Comparison of ENCODE assay signal across 23 mouse cellular contexts in the genomic region with DNA sequence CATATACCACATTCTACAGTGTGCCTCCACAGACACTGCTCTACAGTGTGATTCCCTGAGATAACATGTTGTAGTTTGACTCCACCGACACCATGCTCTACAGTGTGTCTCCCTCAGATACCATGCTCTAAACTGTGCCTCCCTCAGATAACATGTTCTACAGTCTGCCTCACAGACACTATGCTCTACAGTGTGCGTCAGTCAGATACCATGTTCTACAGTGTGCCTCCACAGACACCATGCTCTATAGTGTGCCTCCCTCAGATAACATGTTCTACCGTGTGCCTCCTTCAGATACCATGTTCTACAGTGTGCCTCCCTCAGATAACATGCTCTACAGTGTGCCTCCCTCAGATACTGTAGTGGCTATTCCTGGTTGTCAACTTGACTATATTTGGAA. TPM values are rescaled to one million over a fixed set of nuclear protein-coding genes. Genes with fewer than 3 reads are reported as not detected.
"Had no signal": no experiment of that assay in that cellular context is flagged by ENCODE, and none has a peak within 500 bp of the region (broad histone marks: within the 10 kb centered on the region; RNA-seq: fewer than 3 reads in every experiment).

No protein-coding gene starts in this region.

- DNase-seq: lung, adult 18-20 months; lung, embryonic 14.5 days; lung, postnatal 10 days; lung, postnatal 4 days; midbrain, embryonic 14.5 days; retina, postnatal 1 day; right cerebral cortex, adult 18-20 months; right cerebral cortex, postnatal 25 days; right cerebral cortex, postnatal 4 days; spleen, adult 18-20 months; thymus, adult 18-20 months; thymus, postnatal 14 days; thymus, postnatal 36 days had no signal

- H3K4me3 ChIP-seq: midbrain, embryonic 10.5 days; midbrain, embryonic 12.5 days; myocyte; neural tube, embryonic 13.5 days; neural tube, embryonic 15.5 days had no signal

- ATAC-seq: midbrain, embryonic 16.5 days had no signal

- H3K36me3 ChIP-seq: midbrain, embryonic 10.5 days; midbrain, embryonic 12.5 days; neural tube, embryonic 13.5 days; neural tube, embryonic 15.5 days had no signal

- H3K4me1 ChIP-seq: midbrain, embryonic 10.5 days; midbrain, embryonic 12.5 days; neural tube, embryonic 13.5 days; neural tube, embryonic 15.5 days had no signal

- H3K27ac ChIP-seq: midbrain, embryonic 10.5 days; midbrain, embryonic 12.5 days; neural tube, embryonic 13.5 days; neural tube, embryonic 15.5 days had no signal

- H3K27me3 ChIP-seq: midbrain, embryonic 12.5 days; neural tube, embryonic 13.5 days; neural tube, embryonic 15.5 days had no signal

- H3K9me3 ChIP-seq: midbrain, embryonic 10.5 days; midbrain, embryonic 12.5 days; neural tube, embryonic 13.5 days; neural tube, embryonic 15.5 days had no signal

RNA-seq across cellular contexts. Expression of gene Slc7a15, which starts 10.2 kb away (rescaled TPM):
- polyA plus RNA-seq: lung, embryonic 14.5 days; lung, embryonic 16.5 days; midbrain, embryonic 10.5 days; midbrain, embryonic 12.5 days; midbrain, embryonic 14.5 days; midbrain, embryonic 16.5 days; neural tube, embryonic 11.5 days; neural tube, embryonic 13.5 days; neural tube, embryonic 15.5 days; stomach, embryonic 14.5 days; stomach, embryonic 16.5 days had no signal
